ENCODE assay signal across 16 mouse cellular contexts in genomic region chr5:18273291-18274284, GRCm38 (mm10).
"Had no signal": no experiment of that assay in that cellular context is flagged by ENCODE, and none has a peak within 500 bp of the region (broad histone marks: within the 10 kb centered on the region; RNA-seq: fewer than 3 reads in every experiment).

No protein-coding gene starts in this region.

- H3K27me3 ChIP-seq: liver, embryonic 13.5 days; liver, embryonic 15.5 days; megakaryocyte, embryonic 14.5 days; midbrain, embryonic 13.5 days; midbrain, embryonic 15.5 days; neural tube, embryonic 12.5 days; stomach, embryonic 15.5 days had no signal

- H3K9me3 ChIP-seq: liver, embryonic 13.5 days; liver, embryonic 15.5 days; midbrain, embryonic 13.5 days; midbrain, embryonic 15.5 days; neural tube, embryonic 12.5 days; stomach, embryonic 15.5 days had no signal

- DNase-seq: liver, embryonic 13.5 days; liver, postnatal 0 days; right cerebral cortex, postnatal 14 days; thymus, adult 2 months; thymus, postnatal 25 days; thymus, postnatal 4 days had no signal

- H3K36me3 ChIP-seq: liver, embryonic 13.5 days; liver, embryonic 15.5 days; neural tube, embryonic 12.5 days; stomach, embryonic 15.5 days had no signal

- H3K9ac ChIP-seq: liver, embryonic 13.5 days; liver, embryonic 15.5 days; liver, postnatal 0 days; midbrain, embryonic 13.5 days; midbrain, embryonic 15.5 days; neural tube, embryonic 12.5 days; stomach, embryonic 15.5 days had no signal

- H3K4me1 ChIP-seq: liver, embryonic 13.5 days; liver, embryonic 15.5 days; megakaryocyte, embryonic 14.5 days; midbrain, embryonic 13.5 days; midbrain, embryonic 15.5 days; neural tube, embryonic 12.5 days; stomach, embryonic 15.5 days had no signal

- H3K4me3 ChIP-seq: liver, embryonic 13.5 days; liver, embryonic 15.5 days; megakaryocyte, embryonic 14.5 days; midbrain, embryonic 13.5 days; midbrain, embryonic 15.5 days; neural tube, embryonic 12.5 days; stomach, embryonic 15.5 days had no signal

- ATAC-seq: liver, postnatal 0 days; midbrain, embryonic 13.5 days; midbrain, embryonic 15.5 days had no signal

- H3K27ac ChIP-seq: liver, embryonic 13.5 days; liver, embryonic 15.5 days; macrophage; midbrain, embryonic 13.5 days; midbrain, embryonic 15.5 days; neural tube, embryonic 12.5 days; stomach, embryonic 15.5 days; stomach, postnatal 0 days had no signal

- H3K4me2 ChIP-seq: liver, embryonic 11.5 days; liver, embryonic 13.5 days; liver, embryonic 15.5 days; midbrain, embryonic 11.5 days; midbrain, embryonic 13.5 days; midbrain, embryonic 15.5 days; neural tube, embryonic 12.5 days; stomach, embryonic 15.5 days had no signal
